Mouse (Mus musculus) intestine, embryonic 16.5 days (tissue): ENCODE measurements around the gene Rad51b. TPM values are rescaled to one million over a fixed set of nuclear protein-coding genes. Genes with fewer than 3 reads are reported as not detected.

ENCODE experiments used
- ATAC-seq: fragments of 200-750 bp; cut with Nextera tagmentation; 2 replicates; pipeline ENCODE4 v1.8.0; 2017; ENCODE audit warnings: moderate TSS enrichment, moderate library complexity
- H3K27ac ChIP-seq: fragments of 300-500 bp; sonication (generic); 2 replicates; pipeline ENCODE4 v1.5.1; 2014; ENCODE audit warnings: mild to moderate bottlenecking, low read length
- H3K27me3 ChIP-seq: fragments of 300-500 bp; sonication (generic); replicated peaks from 2 replicates; pipeline ENCODE4 v1.6.1; 2014; ENCODE audit warnings: low read length, control low read depth, mixed read lengths; ENCODE audit not compliant: control insufficient read depth, insufficient read depth
- H3K36me3 ChIP-seq: fragments of 300-500 bp; sonication (generic); 2 replicates; pipeline ENCODE4 v1.6.1; 2014; ENCODE audit warnings: low read length, control low read depth; ENCODE audit not compliant: control insufficient read depth, insufficient read depth
- H3K4me1 ChIP-seq: fragments of 300-500 bp; sonication (generic); 2 replicates; pipeline ENCODE4 v1.6.1; 2014; ENCODE audit warnings: low read length, control low read depth, mixed read lengths; ENCODE audit not compliant: control insufficient read depth, insufficient read depth
- H3K4me2 ChIP-seq: fragments of 300-500 bp; sonication (generic); 2 replicates; pipeline ENCODE4 v1.6.1; 2014; ENCODE audit warnings: low read depth, low read length, control low read depth
- H3K4me3 ChIP-seq: fragments of 300-500 bp; sonication (generic); 2 replicates; pipeline ENCODE4 v1.5.1; 2014; ENCODE audit warnings: mild to moderate bottlenecking, low read length
- H3K9ac ChIP-seq: fragments of 300-500 bp; sonication (generic); 2 replicates; pipeline ENCODE4 v1.6.1; 2014; ENCODE audit warnings: low read depth, low read length
- H3K9me3 ChIP-seq: fragments of 300-500 bp; sonication (generic); 2 replicates; pipeline ENCODE4 v1.6.1; 2016; ENCODE audit warnings: low read length, control low read depth; ENCODE audit not compliant: control insufficient read depth
- WGBS: fragments of 180-500 bp; shearing (Covaris S2); extraction: QIAGEN DNeasy Blood & Tissue Kit; methylation state at CpG from one replicate; pipeline ENCODE4 v1.1.7; 2014; 5-methylcytosine and 5-hydroxymethylcytosine counted together
- polyA plus RNA-seq: library from polyadenylated mRNA; unstranded; fragments of >200 nt; fragmentation: Nextera tagmentation; extraction: Ambion mirVana; gene quantifications from 2 replicates; pipeline ENCODE4 v1.2.1, GENCODE M21; 2015

Rad51b gene
- polyA plus RNA-seq, 1 experiment from 2014 or later = 6.8 TPM

DNA sequence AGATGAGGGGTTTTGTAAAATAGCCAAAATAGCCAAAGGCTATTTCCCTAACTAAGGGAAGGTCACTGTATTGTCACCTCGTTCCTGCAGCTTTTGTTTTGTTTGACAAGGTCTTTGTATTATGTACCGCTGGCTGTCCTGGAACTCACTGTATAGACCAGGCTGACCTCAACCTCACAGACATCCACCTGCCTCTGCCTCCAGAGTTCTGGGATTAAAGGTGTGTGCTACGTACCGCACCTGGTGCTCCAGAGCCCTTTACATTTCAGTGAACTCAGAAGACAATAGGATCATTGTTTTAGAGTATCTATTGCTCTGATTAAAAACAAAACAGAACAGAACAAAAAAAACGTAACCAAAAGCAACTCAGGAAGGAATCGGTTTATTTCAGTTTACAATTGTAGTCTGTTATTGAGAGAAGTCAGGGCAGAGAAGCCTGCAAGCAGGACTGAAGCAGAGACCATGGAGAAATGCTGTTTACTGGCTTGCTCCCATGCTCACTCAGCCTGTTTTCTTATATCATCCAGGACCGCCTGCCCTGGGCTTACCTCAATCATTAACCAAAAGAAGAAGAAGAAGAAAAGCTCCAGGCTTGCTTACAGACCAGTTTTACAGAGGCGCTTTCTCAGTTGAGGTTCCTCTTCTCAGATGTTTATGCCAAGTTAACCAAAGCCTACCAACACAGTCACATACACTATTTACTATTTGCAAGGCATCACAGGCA lies 251.7 kb downstream of the Rad51b start:
- H3K27ac ChIP-seq = no peak overlapping the region
- H3K9me3 ChIP-seq = no peaks in the 10 kb centered on the region
- 72% methylated on average over 8 of the region's 8 CpGs for WGBS
- H3K4me1 ChIP-seq = peaks cover 6% of the 10 kb centered on the region
- no peaks in the 10 kb centered on the region for H3K27me3 ChIP-seq
- no peak for ATAC-seq
- no peak overlapping the region for H3K4me3 ChIP-seq
- H3K4me2 ChIP-seq = no peak overlapping the region
- no peak overlapping the region for H3K9ac ChIP-seq
- H3K36me3 ChIP-seq = no peaks in the 10 kb centered on the region

DNA sequence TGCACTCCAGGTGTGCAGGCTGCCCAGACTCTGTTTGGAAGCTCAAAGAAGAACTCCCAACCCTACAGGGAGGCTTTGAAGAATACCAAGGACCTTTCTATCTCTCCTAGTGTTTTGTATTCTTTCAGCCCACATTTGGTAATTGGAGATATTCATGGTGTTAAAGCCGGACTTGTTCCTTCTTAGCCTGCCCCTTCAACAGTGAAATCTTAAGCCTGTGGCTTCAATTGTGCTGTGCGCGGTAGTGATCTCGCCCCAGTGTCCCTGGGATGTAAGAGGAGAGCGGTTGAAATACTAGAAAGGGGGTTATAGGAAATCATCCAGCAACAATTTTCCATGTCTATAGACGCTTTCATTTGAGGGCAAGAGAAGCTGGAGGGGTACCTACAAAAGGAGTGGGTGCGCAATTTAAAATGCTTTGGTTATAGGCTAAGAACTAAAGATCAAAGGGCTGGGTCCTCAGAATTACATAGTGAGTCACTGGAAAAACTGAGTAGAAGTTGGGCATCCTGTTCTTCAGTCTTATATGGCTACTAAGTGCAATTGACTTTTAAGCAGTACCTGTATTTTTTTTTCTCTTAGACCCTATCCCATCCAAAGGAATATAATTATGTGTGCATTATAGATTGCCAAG lies 253.1 kb downstream of the Rad51b start:
- no peak for ATAC-seq
- H3K9me3 ChIP-seq = no peaks in the 10 kb centered on the region
- H3K27ac ChIP-seq = no peak overlapping the region
- no peak overlapping the region for H3K9ac ChIP-seq
- H3K36me3 ChIP-seq = no peaks in the 10 kb centered on the region
- H3K4me1 ChIP-seq = peaks cover 4% of the 10 kb centered on the region
- H3K27me3 ChIP-seq = no peaks in the 10 kb centered on the region
- no peak overlapping the region for H3K4me3 ChIP-seq
- WGBS = 96% methylated on average over 7 of the region's 7 CpGs
- H3K4me2 ChIP-seq = no peak overlapping the region

DNA sequence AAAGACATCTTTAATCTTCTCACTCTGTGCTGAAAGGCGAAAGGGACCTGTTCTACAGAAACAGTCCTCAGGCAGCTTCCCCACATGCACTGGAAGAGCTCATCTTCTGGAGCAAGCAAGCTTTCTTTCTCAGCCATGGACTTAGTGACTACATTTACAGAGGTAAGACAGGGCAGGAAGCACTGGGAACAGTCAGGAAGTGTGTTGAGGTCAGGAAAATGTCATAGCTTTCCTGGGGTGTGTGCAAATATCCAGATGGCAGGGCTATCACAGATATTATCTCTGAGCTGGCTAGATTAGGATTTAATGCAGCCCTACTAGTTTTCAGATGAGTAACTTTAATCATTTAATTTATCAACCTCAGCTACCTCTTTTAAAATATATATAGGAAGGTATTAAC lies 254.2 kb downstream of the Rad51b start:
- H3K36me3 ChIP-seq = no peaks in the 10 kb centered on the region
- 87% methylated on average over 1 of the region's 1 CpGs for whole genome bisulfite sequencing
- H3K27ac ChIP-seq = no peak overlapping the region; the same call in 1 of the 2 replicates
- no peaks in the 10 kb centered on the region for H3K9me3 ChIP-seq
- no peak overlapping the region for H3K4me3 ChIP-seq
- no peak overlapping the region for H3K9ac ChIP-seq
- H3K4me1 ChIP-seq = peaks cover 4% of the 10 kb centered on the region
- H3K27me3 ChIP-seq = no peaks in the 10 kb centered on the region
- no peak overlapping the region for H3K4me2 ChIP-seq
- ATAC-seq = no peak

GRCm38 (mm10) chr12:79553056-79553455 lies 256.0 kb downstream of the Rad51b start:
- H3K27ac ChIP-seq = no peak overlapping the region
- peaks cover 4% of the 10 kb centered on the region for H3K4me1 ChIP-seq
- H3K9me3 ChIP-seq = no peaks in the 10 kb centered on the region
- no peaks in the 10 kb centered on the region for H3K36me3 ChIP-seq
- no peak overlapping the region for H3K9ac ChIP-seq
- no peaks in the 10 kb centered on the region for H3K27me3 ChIP-seq
- H3K4me3 ChIP-seq = no peak overlapping the region
- H3K4me2 ChIP-seq = no peak overlapping the region
- ATAC-seq = no peak

GRCm38 (mm10) chr12:79557904-79558303 lies 260.8 kb downstream of the Rad51b start:
- Histone ChIP-seq H3K9me3 (no peaks in the 10 kb centered on the region), H3K4me1 (peaks cover 5% of the 10 kb centered on the region), H3K9ac (no peak overlapping the region), H3K36me3 (no peaks in the 10 kb centered on the region), H3K27me3 (no peaks in the 10 kb centered on the region), H3K27ac (peak overlapping the region; percentile 2), H3K4me3 (no peak overlapping the region), H3K4me2 (no peak overlapping the region)
- peak; percentile 61 for ATAC-seq
- 42% methylated on average over 5 of the region's 5 CpGs for WGBS

DNA sequence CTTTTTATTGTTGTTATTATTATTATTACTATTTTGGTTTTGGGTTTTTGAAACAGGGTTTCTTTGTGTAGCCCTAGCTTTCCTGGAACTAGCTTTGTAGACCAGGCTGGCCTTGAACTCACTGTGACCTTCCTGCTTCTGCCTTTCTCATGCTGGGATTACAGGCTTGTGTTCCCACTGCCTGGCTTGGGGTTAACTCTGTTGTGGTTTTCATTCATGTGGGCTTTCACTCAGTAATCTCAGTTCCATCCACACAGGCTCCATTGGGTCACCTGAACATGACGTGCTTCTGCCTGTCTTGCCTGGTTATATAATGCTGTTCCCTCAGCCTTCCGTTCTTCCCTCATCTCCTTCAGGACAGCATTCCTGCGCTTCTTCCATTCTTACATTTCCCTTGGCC lies 261.6 kb downstream of the Rad51b start:
- WGBS = 90% methylated on average over 3 of the region's 3 CpGs
- Histone ChIP-seq H3K9ac (0 out of 2 replicates have a peak overlapping the region, but pooled peaks have one; percentile 19), H3K9me3 (no peaks in the 10 kb centered on the region), H3K36me3 (no peaks in the 10 kb centered on the region), H3K4me2 (no peak overlapping the region), H3K27me3 (no peaks in the 10 kb centered on the region), H3K27ac (peak overlapping the region; percentile 41), H3K4me3 (no peak overlapping the region), H3K4me1 (peaks cover 5% of the 10 kb centered on the region)
- no peak; the same call in 1 of the 2 replicates for ATAC-seq

- Histone ChIP-seq H3K4me1 (peaks cover 5% of the 10 kb centered on the region), H3K9ac (no peak overlapping the region), H3K9me3 (no peaks in the 10 kb centered on the region), H3K27me3 (no peaks in the 10 kb centered on the region), H3K4me3 (no peak overlapping the region), H3K36me3 (no peaks in the 10 kb centered on the region), H3K27ac (0 out of 2 replicates have a peak overlapping the region, but pooled peaks have one; percentile 20), H3K4me2 (no peak overlapping the region)
- ATAC-seq = no peak
- 58% methylated on average over 4 of the region's 4 CpGs for WGBS
These were observed 262.4 kb downstream of the Rad51b start for GRCm38 (mm10) chr12:79559410-79560015.

DNA sequence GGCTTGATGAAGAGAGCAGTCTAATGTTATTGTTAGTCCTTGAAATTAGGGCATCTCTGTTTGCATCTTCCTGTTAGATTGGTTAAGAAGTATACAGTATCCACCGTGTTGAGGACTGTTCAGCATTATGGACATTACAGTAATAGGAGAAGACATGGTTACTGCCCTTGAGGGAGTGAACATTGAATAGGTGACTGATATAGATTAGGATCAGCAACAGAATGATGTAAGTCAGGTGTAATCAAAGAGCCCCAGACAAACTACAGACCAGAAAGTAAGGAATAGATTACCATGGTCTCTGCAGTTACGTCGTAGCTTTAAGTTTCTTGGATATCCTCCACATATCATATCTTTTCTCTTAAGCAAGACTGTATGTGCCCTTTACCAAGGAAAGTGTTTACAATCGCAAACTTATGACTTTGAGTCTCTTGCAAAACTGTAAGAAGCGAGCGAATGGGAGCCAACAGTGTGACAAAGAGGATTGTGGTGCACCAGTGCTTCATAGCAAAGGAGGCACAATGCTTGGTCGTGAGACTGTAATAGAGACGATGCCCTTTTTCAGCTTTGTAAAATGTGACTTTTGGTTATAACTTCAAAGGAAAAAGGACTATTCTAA lies 263.1 kb downstream of the Rad51b start:
- H3K4me2 ChIP-seq = no peak overlapping the region
- no peaks in the 10 kb centered on the region for H3K27me3 ChIP-seq
- H3K27ac ChIP-seq = no peak overlapping the region
- H3K9me3 ChIP-seq = no peaks in the 10 kb centered on the region
- no peaks in the 10 kb centered on the region for H3K36me3 ChIP-seq
- ATAC-seq = peak; percentile 76
- no peak overlapping the region for H3K9ac ChIP-seq
- WGBS = 74% methylated on average over 8 of the region's 8 CpGs
- H3K4me3 ChIP-seq = no peak overlapping the region
- H3K4me1 ChIP-seq = peaks cover 5% of the 10 kb centered on the region

DNA sequence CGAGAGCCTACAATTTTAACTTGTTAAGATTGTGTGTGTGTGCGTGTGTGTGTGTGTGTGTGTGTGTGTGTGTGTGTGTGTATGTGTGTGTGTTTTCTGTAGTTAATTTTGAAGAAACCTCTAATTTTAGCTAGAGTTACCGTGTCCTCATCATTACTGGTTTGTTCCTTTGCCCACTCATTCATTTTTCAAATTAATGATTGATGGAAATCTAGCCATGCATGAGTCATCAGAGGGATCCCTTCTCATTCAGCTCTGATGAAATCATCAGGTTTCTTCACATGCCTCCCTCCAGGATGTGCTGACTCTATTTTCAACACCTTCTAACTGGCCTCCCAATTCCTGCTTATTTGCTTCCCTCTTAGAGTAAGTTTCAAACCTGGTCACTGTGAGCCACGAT lies 263.8 kb downstream of the Rad51b start:
- H3K36me3 ChIP-seq = no peaks in the 10 kb centered on the region
- H3K27ac ChIP-seq = no peak overlapping the region
- H3K4me1 ChIP-seq = peaks cover 5% of the 10 kb centered on the region
- peak; percentile 62; the same call in 1 of the 2 replicates for ATAC-seq
- no peaks in the 10 kb centered on the region for H3K27me3 ChIP-seq
- H3K4me2 ChIP-seq = no peak overlapping the region
- 76% methylated on average over 4 of the region's 4 CpGs for WGBS
- H3K9me3 ChIP-seq = no peaks in the 10 kb centered on the region
- H3K9ac ChIP-seq = no peak overlapping the region
- no peak overlapping the region for H3K4me3 ChIP-seq
